Mouse (Mus musculus): ENCODE results near the gene Gm10057. TPM values are rescaled to one million over a fixed set of nuclear protein-coding genes. Genes with fewer than 3 reads are reported as not detected.
"Not testable (repeated sequence)": the region's sequence is repeated elsewhere in the genome, so short reads cannot be mapped to it uniquely, and the experiment has no call there.

Gm10057 gene
- not detected in 2 replicates for polyA plus RNA-seq (2012; ENCODE audit: insufficient read depth, insufficient read length, low replicate concordance, missing spikeins)

DNA sequence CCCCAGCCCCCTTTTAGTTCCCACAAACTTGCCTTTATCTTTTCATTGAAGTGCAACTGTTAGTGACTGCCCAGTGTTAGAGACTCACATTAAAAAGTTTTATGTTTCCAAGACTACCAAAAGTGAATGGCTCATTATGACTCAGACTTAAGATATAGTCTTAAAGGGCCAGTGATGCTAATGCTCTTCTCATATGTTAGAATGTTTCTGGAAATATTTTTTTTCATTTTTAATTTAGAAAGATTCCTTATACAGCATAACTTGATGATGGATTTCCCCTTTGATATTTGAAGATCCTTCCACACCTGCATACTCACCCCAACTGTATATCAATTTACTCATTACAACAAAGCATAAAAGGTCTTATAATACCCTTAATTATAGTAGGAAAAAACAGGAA is at the start of gene Gm10057:
TSS of gene Gm10057 (minus strand) at position 101 of the 400 bp plus-strand sequence.
- H3K4me1 ChIP-seq (ENCODE audit: control insufficient read depth, insufficient read depth, low read length); H3K27ac ChIP-seq (ENCODE audit: insufficient read depth, low read depth, low read length); H3K4me3 ChIP-seq (ENCODE audit: insufficient read depth, low read depth, low read length): not testable (repeated sequence)

DNA sequence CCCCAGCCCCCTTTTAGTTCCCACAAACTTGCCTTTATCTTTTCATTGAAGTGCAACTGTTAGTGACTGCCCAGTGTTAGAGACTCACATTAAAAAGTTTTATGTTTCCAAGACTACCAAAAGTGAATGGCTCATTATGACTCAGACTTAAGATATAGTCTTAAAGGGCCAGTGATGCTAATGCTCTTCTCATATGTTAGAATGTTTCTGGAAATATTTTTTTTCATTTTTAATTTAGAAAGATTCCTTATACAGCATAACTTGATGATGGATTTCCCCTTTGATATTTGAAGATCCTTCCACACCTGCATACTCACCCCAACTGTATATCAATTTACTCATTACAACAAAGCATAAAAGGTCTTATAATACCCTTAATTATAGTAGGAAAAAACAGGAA is 21.1 kb downstream of the Gm10057 start, which contains the start of gene 4921511M17Rik:
TSS of gene 4921511M17Rik (minus strand) at position 101 of the 400 bp plus-strand sequence.
- not testable (repeated sequence) for H3K27ac ChIP-seq (ENCODE audit: insufficient read depth, low read depth, low read length); H3K4me3 ChIP-seq (ENCODE audit: insufficient read depth, low read depth, low read length); H3K4me1 ChIP-seq (ENCODE audit: control insufficient read depth, insufficient read depth, low read length)

DNA sequence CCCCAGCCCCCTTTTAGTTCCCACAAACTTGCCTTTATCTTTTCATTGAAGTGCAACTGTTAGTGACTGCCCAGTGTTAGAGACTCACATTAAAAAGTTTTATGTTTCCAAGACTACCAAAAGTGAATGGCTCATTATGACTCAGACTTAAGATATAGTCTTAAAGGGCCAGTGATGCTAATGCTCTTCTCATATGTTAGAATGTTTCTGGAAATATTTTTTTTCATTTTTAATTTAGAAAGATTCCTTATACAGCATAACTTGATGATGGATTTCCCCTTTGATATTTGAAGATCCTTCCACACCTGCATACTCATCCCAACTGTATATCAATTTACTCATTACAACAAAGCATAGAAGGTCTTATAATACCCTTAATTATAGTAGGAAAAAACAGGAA is 42.3 kb downstream of the Gm10057 start, which contains the start of gene Samt1:
TSS of gene Samt1 (minus strand) at position 101 of the 400 bp plus-strand sequence.
- H3K27ac ChIP-seq (ENCODE audit: insufficient read depth, low read depth, low read length); H3K4me1 ChIP-seq (ENCODE audit: control insufficient read depth, insufficient read depth, low read length); H3K4me3 ChIP-seq (ENCODE audit: insufficient read depth, low read depth, low read length): not testable (repeated sequence)

Other genes with a start within 250 kb of the Gm10057 start
- gene Spin2c, start 222.8 kb downstream of the Gm10057 start, polyA plus RNA-seq (2012; ENCODE audit: insufficient read depth, insufficient read length, low replicate concordance, missing spikeins): not detected in 2 replicates
- not detected in 2 replicates for gene Samt1, start 42.4 kb downstream of the Gm10057 start, polyA plus RNA-seq (2012; ENCODE audit: insufficient read depth, insufficient read length, low replicate concordance, missing spikeins)
- gene 4921511M17Rik, start 21.2 kb downstream of the Gm10057 start, polyA plus RNA-seq (2012; ENCODE audit: insufficient read depth, insufficient read length, low replicate concordance, missing spikeins): not detected in 2 replicates
- gene Gm15140, start 65.6 kb upstream of the Gm10057 start, polyA plus RNA-seq (2012; ENCODE audit: insufficient read depth, insufficient read length, low replicate concordance, missing spikeins): not detected in 2 replicates